Comparison of ENCODE assay signal across 30 mouse cellular contexts in the genomic region with DNA sequence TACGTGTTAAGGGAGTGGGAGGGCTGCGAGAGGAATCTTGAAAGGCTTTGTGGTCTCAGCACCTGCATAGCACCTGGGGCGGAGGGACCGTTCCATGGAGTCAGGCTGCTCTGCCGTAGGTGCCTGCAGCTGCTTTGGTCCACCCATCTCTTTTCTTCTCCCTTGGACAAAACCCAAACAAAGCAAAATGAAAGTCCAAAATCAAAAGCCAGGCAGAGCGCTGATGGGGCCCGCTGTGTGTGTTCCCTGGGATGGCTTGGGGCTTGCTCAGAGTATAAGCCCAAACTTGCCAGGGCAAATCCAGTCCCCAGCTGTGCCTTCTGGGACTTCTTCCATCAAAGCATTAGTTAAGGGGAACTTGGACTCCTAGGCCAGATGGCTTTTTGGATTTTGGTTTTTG.
DNase-seq lines count a peak whose midpoint lies in the region; ATAC-seq lines count a peak whose summit lies in the region.
"Had no signal": no experiment of that assay in that cellular context is flagged by ENCODE, and none has a peak within 500 bp of the region (broad histone marks: within the 10 kb centered on the region; RNA-seq: fewer than 3 reads in every experiment).

No protein-coding gene starts in this region.

- peak; percentile 75 for DNase-seq in kidney, adult 9 months
- DNase-seq in thymus, postnatal 4 days = peak; percentile 44
- DNase-seq in thymus, postnatal 25 days = no peak
- DNase-seq in fat pad, adult 2 months (ENCODE audit: extremely low read depth, low read depth, low spot score) = peak; percentile 62
- DNase-seq: adrenal gland, adult 2 months; adrenal gland, postnatal 36 days; forebrain, postnatal 0 days; heart, adult 11 months; heart, postnatal 36 days; kidney, postnatal 4 days; lung, embryonic 14.5 days; lung, postnatal 14 days; retina, postnatal 1 day; right cerebral cortex, postnatal 25 days; spleen, adult 18-20 months had no signal

- H3K4me3 ChIP-seq in kidney, embryonic 15.5 days (replicated peaks) = no peak overlapping the region
- H3K4me3 ChIP-seq in intestine, embryonic 15.5 days (replicated peaks) = no peak overlapping the region
- H3K4me3 ChIP-seq: erythroblast, embryonic 14.5 days; forebrain, embryonic 12.5 days; heart, embryonic 10.5 days; heart, embryonic 15.5 days; hindbrain, embryonic 13.5 days; liver, embryonic 15.5 days; midbrain, embryonic 10.5 days; midbrain, embryonic 15.5 days; neural tube, embryonic 15.5 days had no signal

- no peak overlapping the region for H3K27ac ChIP-seq in kidney, embryonic 15.5 days
- no peak overlapping the region for H3K27ac ChIP-seq in intestine, embryonic 15.5 days
- H3K27ac ChIP-seq: forebrain, embryonic 12.5 days; heart, embryonic 10.5 days; heart, embryonic 15.5 days; hindbrain, embryonic 13.5 days; kidney, postnatal 0 days; liver, embryonic 15.5 days; midbrain, embryonic 10.5 days; midbrain, embryonic 15.5 days; neural tube, embryonic 15.5 days had no signal

- H3K4me2 ChIP-seq in kidney, embryonic 15.5 days = no peak overlapping the region
- no peak overlapping the region for H3K4me2 ChIP-seq in intestine, embryonic 15.5 days (replicated peaks)
- H3K4me2 ChIP-seq: forebrain, embryonic 12.5 days; heart, embryonic 15.5 days; hindbrain, embryonic 13.5 days; liver, embryonic 15.5 days; lung, embryonic 14.5 days; midbrain, embryonic 15.5 days; neural tube, embryonic 15.5 days had no signal

- no peak for ATAC-seq in kidney, embryonic 15.5 days (replicated peaks; ENCODE audit: low FRiP score)
- no peak for ATAC-seq in intestine, embryonic 15.5 days
- ATAC-seq in granulocyte monocyte progenitor cell, adult 5-6 weeks (replicated peaks; ENCODE audit: poor library complexity, severe bottlenecking) = no peak
- ATAC-seq: activated CD4-positive, CD25-positive, alpha-beta regulatory T cell, adult 4 months; forebrain, postnatal 0 days; intestine, postnatal 0 days; midbrain, embryonic 15.5 days had no signal

- H3K36me3 ChIP-seq in kidney, embryonic 15.5 days = no peaks in the 10 kb centered on the region
- no peaks in the 10 kb centered on the region for H3K36me3 ChIP-seq in intestine, embryonic 15.5 days
- H3K36me3 ChIP-seq: forebrain, embryonic 12.5 days; heart, embryonic 10.5 days; heart, embryonic 15.5 days; hindbrain, embryonic 13.5 days; midbrain, embryonic 10.5 days; midbrain, embryonic 15.5 days; neural tube, embryonic 15.5 days had no signal

- 85% methylated on average over 7 of the region's 7 CpGs for WGBS in kidney, embryonic 15.5 days
- WGBS in intestine, embryonic 15.5 days = 90% methylated on average over 7 of the region's 7 CpGs

- H3K27me3 ChIP-seq in kidney, embryonic 15.5 days = no peaks in the 10 kb centered on the region
- H3K27me3 ChIP-seq in intestine, embryonic 15.5 days (replicated peaks) = no peaks in the 10 kb centered on the region
- H3K27me3 ChIP-seq: forebrain, embryonic 12.5 days; heart, embryonic 15.5 days; hindbrain, embryonic 13.5 days; liver, embryonic 15.5 days; midbrain, embryonic 15.5 days; neural tube, embryonic 15.5 days had no signal

- no peaks in the 10 kb centered on the region for H3K9me3 ChIP-seq in kidney, embryonic 15.5 days (replicated peaks)
- H3K9me3 ChIP-seq in intestine, embryonic 15.5 days = no peaks in the 10 kb centered on the region
- H3K9me3 ChIP-seq: forebrain, embryonic 12.5 days; heart, embryonic 10.5 days; heart, embryonic 15.5 days; hindbrain, embryonic 13.5 days; liver, embryonic 15.5 days; midbrain, embryonic 10.5 days; midbrain, embryonic 15.5 days; neural tube, embryonic 15.5 days had no signal

- H3K9ac ChIP-seq in kidney, embryonic 15.5 days = no peak overlapping the region
- H3K9ac ChIP-seq in intestine, embryonic 15.5 days = no peak overlapping the region
- H3K9ac ChIP-seq: forebrain, embryonic 12.5 days; forebrain, postnatal 0 days; heart, embryonic 15.5 days; hindbrain, embryonic 13.5 days; liver, embryonic 15.5 days; lung, embryonic 14.5 days; midbrain, embryonic 15.5 days; neural tube, embryonic 15.5 days had no signal

- peaks cover 10% of the 10 kb centered on the region for H3K4me1 ChIP-seq in kidney, embryonic 15.5 days
- no peaks in the 10 kb centered on the region for H3K4me1 ChIP-seq in intestine, embryonic 15.5 days (replicated peaks)
